Mouse (Mus musculus) T-cell, adult 2 months (primary cell): ENCODE results near the gene Ccdc116.
"Not testable (repeated sequence)": the region's sequence is repeated elsewhere in the genome, so short reads cannot be mapped to it uniquely, and the experiment has no call there.

ENCODE experiments used
- DNase-seq: peaks from one replicate; pipeline ENCODE4 v3.0.0; 2022; ENCODE audit warnings: low spot score

Gene Ccdc116

DNA sequence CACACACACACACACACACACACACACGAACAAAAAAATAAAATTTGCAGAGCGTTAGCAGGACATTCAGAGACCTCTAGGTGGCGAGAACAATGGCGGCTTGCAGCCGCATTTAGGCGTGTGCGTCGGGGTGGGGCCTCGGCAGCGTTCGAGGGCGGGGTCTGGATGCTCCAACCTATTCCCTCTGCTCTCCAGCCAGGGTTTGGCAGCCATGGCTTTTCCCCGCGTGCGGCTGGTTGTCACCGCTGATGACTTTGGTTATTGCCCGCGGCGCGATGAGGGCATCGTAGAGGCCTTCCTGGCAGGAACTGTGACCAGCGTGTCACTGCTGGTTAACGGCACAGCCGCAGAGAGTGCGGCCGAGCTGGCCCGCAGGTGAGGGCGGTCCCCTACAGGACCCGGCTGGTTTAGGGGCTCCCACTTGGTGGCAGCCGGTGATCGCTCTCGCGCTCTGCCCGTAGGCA lies at the start of gene Ccdc116:
TSS of gene Ccdc116 (minus strand) at position 458 of the 464 bp plus-strand sequence.
- DNase-seq, result peak; percentile 82

DNA sequence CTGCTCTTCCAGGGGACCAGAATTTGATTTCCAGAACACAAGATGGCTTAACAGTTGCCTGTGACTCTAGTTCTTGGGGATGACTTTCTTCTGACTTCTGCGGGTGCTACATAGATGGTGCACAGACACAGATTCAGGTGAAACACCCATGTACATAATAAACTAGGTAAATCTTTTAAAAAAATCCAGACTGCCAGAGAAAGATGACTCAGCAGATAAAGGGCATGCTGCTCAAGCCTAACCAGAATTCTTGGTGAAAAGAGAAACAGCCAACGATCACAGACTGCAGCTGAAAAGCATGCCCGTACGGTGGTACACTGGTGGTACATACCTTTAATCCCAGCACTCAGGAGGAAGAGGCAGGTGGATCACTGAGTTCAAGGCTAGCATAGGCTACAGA lies 46.8 kb upstream of the Ccdc116 start:
- no peak for DNase-seq

DNA sequence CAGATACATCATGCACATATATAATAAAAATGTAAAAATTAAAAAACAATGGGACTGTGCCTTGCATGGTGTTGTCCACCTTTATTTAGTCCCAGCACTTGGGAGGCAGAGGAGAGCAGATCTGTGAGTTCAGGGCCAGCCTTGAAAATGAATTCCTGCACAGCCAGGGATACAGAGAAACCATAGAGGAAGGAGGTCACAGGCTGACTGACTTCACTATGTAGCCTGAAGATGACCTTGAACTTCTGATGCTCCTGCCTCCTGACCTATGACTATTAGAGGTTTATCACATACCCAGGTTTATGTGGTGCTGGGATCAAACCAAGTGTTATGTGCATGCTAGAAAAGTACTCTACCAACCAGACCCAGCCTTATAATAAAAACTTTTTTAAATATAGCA lies 38.4 kb upstream of the Ccdc116 start:
- no peak for DNase-seq

DNA sequence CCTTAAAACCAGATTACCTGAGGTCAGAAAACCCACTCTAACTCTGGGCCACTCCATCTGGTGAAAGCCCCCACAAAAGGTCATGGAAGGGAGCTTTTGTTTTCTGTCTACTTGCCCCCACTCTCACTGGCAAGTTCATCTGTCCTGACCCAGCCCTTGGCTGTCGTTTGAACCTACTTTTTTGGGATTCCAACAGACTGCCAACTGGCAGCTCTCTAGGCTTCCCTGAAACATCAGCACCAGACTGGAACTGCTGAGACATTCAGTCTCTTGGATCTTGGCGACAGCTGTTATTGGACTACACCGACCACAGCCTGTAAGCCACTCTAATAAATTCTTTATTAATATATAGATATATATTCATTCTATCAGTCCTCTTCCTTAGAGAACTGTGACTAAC lies 36.0 kb upstream of the Ccdc116 start:
- no peak for DNase-seq

DNA sequence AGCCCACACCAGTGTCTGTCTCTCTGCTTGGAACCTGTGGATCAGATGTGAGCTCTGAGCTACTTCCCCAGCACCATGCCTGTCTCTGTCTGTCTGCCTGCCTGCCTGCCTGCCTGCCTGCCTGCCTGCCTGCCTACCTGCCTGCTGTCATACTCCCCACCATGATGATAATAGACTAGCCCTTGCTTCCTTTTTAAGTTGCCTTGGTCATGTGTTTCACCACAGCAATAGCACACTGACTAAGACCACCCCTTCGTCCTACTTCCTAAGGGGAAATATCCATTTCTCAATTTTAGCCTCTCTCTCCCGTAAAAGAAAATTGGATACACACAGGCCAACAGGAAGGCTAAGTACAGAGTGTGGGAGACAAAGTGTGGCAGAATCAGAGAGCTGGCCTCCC lies 35.1 kb upstream of the Ccdc116 start:
- no peak for DNase-seq

DNA sequence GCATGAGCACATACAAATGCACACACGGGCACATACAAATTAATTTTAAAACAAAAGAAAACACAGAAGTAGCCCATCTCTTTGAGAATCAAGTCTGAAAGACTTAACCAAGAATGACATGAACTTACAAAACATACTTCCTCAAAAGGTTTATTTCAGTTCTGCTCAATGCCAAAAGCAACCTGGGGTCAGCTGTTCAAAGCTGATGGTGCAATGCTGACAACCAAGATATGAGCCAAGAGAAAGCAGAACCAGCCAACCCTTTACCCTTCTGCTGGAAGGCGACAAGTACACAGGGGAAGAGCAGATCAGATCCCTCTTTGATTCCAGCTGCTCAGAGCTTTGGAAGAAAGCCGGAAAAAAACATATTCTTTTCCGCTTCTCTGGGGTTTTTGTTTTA lies 34.4 kb upstream of the Ccdc116 start:
- no peak for DNase-seq

DNA sequence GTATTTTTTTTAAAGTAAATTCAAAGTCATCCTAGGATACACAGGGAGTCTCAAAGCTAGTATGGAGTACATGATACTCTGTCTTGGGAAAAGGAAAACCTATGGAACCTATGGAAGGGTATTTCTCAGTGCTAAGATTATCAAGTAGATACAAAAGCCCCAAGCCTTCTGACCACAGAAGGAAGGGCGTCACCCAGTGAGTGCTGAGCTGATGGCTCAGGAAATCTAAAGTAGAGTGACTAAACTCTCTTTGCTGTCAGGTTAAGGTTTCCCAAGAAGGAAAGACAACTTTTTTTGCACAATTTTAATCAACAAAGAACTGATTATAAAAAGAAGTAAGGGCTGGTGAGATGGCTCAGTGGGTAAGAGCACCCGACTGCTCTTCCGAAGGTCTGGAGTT lies 32.7 kb upstream of the Ccdc116 start:
- peak; percentile 6 for DNase-seq

DNA sequence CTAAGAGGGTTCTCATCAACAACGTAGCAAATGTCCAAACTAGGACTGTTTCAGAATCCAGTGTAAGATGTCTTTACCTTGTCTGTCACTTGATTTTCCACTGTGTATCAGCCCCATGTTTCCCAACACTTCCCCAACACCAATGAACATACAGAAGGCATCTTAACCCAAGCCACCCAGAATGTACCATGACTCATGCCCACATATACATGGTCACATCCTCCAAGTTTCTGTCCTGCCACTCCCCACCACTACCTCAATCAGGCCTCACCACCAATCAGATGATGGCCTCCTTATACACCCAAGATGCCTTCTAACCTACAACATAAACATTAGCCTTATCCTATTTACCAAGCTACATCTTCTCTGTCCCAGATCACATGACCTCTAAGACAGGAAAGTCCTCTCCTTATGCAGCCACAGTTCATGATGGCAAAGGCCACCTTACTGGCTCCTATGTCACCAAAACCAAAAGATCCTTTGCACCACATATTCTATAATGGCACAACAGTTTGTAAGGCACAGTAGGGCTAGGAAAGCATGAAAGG lies 30.7 kb upstream of the Ccdc116 start:
- no peak for DNase-seq

DNA sequence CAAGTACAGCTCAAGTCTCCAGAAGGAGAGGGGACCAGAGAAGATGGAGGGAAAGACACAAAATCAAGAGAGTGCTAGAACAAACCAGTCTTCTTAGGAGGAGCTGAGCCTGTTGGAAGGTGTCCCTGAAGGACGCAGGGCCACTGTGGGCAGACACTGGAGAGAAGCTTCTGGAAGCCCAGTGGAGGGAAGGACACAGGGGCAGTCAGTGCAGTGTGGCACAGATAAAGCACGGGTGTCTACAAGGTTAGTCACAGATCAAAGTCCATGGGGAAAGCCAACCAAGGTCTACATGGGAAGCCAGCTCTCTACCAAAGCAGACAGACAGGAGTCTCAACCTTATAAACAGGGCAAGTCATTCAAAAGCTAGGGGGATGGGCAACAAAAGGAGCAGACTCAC lies 28.7 kb upstream of the Ccdc116 start:
- no peak for DNase-seq

DNA sequence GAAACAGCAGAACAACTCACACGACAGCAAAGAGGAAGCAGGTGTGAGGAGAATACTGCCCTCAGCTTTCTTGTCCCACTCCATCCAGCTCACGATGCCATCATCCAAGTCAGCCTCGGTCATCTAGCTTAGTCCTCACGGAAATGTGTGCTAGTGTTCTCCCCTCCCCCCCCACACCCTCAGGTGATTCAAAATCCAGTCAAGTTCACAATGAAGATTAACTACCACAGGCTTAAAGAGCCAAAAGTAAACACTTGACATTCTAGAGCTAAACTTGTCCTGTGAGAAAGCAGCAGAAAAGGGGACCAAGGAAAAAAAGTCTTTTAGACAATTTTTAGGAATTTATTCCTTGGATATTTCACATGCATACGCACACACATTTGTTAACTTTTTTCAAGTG lies 21.0 kb upstream of the Ccdc116 start:
- no peak for DNase-seq

DNA sequence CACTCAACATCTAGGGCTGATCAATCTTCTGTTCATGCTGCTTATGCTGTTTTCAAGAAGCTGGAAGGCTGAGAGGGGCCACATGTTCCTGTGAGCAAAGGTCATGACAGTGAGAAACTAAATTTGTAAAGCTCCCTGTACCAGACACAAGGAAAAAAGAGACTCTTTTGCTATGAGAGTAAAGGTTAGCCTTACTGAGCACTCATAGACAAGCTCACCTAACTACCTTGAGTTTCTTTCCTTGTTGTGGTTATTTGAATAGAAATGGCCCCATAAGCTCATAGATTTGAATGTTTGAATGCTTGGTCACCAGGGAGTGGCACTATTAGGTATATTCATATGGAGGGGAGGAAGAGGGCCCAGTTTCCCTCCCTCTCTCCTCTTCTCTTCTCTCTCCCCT lies 20.1 kb upstream of the Ccdc116 start:
- no peak for DNase-seq

DNA sequence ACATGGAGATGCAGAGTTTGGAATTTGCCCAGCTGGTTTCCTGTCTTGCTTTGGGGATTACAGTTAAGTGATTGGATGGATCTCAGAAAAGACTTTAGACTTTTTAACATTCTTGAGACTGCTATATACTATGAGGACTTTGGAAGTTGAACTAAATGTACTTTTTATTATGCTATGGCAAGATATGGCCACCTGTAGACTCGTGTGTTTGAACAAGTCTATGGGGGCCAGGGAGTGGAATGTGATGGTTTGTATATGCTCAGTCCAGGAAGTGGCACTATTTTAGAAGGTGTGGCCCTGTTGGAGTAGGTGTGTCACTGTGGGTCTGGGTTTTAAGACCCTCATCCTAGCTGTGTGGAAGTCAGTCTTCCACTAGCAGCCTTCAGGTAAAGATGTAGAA lies 18.4 kb upstream of the Ccdc116 start:
- not testable (repeated sequence) for DNase-seq

DNA sequence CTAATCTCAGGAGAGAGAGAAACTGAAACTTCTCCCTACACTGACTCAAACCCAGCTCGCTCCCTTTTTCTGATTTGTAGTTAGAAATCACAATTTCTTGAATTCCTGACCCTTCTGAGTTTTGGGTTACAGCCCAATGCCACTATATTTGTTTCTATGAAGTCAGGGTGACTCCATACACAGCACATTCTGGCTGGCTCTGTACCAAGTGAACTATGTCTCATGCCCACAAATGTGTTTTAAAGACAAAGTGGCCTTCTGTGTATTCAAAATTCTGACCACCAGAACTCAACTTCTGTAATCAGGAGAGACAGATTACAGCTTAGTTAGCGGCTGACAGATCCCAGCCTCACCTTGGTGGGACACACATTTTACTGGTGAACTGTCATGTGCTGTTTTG lies 7.3 kb upstream of the Ccdc116 start:
- no peak for DNase-seq

DNA sequence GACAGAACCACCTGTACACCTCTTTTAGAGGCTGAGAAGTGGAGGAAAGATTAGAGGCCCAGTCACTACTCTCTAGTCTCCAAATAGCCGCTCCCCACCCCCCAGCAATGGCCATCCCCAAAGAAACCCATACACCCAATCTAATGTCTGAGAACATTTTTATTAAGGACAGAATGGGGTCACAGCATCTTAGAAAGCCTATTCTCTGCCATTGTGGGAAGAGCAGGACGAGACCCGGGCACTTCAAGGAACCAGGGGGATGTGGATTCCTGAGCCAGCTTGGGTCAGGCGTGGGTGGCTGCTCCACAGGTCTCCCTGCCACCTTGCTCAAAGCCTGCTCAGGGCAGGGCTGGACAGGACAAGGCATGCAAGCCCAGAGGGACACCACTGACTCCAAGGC lies 4.8 kb upstream of the Ccdc116 start:
- DNase-seq, result no peak

DNA sequence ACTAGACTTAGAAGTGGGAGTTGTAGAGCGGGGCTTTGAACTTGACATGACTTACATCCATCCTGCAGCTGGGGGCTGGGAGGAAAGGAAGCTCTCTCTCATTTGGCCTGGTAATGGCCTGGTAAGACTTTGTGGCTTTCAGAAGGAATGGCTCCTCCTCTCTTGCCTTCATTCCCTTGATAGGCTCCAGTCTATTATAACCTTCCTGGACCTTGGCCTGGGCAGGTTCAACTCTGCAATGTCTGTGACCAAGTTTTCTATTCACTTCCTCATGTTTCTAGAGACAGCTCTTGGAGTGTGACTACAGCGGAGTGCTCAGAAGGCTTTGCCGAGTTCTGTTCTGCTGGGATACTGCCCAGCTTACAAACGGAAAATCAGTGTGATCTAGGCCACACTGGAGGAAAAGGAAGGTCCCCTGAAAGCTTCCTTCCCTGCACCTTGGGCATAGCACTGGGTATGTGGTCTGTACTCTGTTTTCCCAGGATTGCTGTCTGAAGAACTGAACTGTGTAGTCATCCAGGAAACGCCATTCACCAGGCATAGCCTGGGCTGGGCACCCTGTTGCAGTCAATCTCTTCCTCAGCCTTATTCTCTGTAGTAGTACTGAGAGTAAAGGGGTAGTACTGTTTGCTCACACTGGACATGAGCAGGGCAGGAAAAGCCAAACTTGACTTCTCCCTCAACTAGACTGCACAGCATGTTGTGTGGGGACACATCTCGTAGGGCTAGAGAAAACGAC lies 3.7 kb upstream of the Ccdc116 start:
- DNase-seq, result no peak

DNA sequence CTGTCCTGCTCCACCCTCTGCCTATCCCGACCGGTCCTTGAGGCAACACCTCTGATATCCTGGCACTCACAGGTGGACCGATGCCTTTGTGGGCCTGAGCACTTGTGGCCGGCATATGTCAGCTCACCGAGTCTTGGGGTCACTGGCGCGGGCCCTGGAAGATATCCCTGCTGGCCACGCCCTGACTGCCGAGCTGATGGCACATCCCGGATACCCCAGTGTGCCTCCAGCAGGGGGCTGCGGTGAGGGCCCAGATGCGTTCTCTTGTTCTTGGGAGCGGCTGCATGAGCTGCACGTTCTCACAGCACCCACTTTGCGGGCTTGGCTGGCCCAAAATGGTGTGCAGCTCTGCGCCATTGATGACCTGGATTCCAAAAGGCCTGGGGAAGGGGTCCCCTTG lies 1.1 kb upstream of the Ccdc116 start:
- DNase-seq, result peak; percentile 6

DNA sequence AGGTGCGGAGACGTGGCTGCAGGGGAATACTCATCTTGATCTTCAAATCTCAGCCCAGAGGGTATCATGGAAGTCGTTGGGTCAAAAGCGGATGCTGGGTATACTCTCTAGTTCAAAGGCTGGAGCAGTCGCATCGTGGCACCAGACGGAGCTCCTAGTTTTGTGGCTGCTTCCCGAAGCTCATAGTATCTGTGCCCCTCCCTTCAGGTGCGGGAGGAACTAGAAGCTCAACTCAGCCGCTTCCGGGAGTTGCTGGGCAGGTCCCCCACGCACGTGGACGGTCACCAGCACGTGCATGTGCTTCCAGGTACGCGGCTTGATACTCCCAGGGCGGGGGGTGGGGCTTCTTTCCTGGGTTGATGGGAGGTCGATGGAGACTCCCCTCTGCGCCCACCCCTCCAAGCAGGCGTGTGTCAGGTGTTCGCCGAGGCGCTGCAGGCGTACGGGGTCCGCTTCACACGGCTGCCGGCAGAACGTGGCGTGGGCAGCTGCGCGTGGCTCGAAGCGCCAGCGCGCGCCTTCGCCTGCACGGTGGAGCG lies 431 bp upstream of the Ccdc116 start:
- DNase-seq, result peak; percentile 35

DNA sequence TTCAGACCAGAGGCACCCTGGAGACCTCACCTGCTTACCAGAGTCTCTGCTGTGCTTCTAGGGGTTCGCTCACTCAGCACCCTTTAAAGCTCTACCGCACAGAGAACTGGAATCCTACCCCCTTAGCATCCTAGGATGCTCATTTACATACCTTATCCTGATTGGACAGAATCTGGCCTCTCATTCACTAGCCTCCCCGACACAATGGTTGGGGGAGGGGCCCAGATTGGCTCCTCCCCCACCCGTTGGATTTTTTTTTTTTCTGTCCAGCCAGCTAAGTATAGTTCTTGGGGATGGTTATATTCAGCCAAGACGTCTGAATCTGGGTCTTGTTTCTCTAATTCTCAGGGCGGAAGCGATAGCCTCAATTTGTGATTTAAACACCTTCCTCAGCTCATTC lies 2.7 kb downstream of the Ccdc116 start, which contains the start of gene Ydjc:
TSS of gene Ydjc (plus strand) at position 283 of the 400 bp plus-strand sequence.
- no peak for DNase-seq

DNA sequence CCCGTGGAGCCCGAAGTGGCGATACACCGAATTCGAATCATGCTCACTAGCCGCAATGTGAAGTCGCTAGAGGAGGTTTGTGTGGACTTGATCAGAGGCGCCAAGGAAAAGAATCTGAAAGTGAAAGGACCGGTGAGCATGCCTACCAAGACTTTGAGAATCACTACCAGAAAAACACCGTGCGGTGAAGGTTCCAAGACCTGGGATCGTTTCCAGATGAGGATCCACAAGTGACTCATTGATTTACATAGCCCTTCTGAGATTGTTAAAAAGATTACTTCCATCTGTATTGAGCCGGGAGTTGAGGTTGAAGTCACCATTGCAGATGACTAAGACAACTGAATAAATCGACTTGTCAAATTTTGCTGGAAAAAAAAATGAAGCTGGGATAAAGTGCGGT lies 9.7 kb downstream of the Ccdc116 start:
- no peak for DNase-seq

DNA sequence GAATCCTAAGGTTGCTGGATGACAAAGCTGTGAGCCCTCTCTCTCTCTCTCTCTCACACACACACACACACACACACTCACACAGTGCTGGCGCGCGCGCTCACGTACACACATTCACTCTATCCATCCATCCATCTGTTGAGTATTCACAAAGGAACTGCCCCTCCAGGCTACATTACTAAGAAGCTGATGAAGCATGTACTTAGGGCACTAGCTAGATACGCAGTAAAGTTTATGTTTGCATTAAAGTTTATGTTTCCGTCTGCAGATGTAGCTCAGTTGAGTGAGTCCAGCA lies 14.2 kb downstream of the Ccdc116 start:
- no peak for DNase-seq

DNA sequence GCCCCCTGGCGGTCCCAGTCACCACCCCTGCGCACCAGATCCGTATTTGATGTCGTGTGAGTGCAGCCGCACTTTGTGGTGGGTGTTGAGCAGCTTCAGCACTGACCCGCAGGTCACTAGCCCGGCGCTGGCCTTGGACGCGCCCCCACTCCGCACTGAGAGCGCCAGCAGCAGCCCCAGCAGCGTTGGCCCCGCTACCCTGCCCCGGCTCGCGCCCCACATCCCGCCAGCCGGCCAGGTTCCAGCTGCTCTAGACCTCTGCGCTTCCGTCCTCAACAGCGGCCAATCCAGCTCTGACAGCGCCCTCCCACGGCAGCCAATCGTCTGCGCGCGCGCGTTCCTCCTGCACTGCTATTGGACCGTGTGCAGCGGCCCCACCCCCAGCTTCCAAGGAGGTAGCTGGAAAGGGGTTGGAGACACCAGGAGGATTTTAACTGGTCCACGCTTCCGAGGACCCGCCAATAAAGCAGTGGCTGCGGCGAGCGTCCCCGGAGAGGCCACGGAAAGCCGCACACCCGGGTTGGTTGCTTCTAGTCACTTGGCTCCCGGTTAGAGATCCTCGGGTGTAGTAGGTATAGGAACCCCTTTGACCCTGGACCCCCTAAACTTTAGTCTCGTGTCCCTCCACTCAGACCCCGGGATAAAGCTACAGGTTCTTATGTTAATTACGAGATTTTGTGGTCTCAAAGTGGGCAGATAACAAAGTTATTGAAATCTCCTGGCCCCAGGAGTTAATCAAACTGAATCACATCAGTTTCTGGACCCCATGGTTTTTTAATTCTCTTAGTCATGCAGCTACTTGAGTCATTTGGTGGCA lies 14.7 kb downstream of the Ccdc116 start, which contains the start of gene Sdf2l1:
TSS of gene Sdf2l1 (minus strand) at position 295 of the 817 bp plus-strand sequence.
- peak; percentile 94 for DNase-seq

DNA sequence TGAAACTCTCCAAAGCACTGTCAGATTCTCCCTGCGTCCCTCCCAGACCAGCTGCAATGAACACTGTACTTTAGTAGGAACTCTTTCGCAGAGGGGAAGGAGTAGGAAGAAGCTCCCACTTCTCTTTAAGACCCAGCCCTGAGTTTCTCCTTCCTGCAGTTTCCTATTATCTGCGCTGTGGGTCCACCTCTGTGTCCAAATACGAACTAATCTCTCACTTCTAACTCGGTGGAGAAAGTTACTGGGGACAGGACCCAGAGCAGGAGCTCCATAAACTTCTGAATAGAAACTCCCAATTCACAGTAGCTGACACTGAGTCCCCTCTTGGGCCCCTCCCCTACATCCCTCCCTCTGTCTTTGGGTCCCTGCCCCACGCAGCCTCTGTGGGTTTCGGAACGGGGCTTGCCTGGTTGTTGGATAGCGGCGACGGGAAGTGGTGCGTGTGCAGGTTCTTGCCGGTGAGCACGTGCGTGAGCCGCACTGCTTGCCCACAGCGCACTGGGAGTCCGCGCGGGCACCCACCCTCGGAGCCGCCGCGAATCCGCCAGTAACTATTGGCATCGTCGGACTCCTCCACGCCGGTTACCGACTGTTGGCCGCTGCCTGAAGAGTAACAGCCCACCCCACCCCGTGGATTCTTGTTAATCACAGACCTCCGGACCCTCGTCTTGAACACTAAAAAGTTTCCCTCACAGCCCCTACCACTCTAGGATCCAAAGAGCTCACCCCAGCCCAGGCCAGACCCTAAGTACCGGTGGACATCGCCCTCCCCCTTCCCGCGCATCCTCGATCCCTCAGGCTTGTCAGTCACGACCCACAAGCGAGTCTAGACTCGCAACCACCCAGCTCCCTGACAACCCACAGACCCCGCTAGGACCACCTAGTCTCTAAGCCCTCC lies 15.6 kb downstream of the Ccdc116 start:
- DNase-seq, result peak; percentile 46
